Mouse (Mus musculus) cerebellum, adult 2 months (tissue): ENCODE results near the gene Them7. TPM values are rescaled to one million over a fixed set of nuclear protein-coding genes. Genes with fewer than 3 reads are reported as not detected.

Experiments used
- DNase-seq, 2 experiments: peaks; one replicate each; pipeline ENCODE4 v3.0.0; 2021
- H3K27ac ChIP-seq: fragments of 200-500 bp; 2 replicates; pipeline ENCODE4 v1.5.1; 2012; ENCODE audit warnings: low read length, control low read depth, inconsistent platforms; ENCODE audit not compliant: insufficient read depth
- H3K27me3 ChIP-seq: fragments of 200-500 bp; 2 replicates; pipeline ENCODE4 v1.6.1; 2012; ENCODE audit warnings: inconsistent platforms, mild to moderate bottlenecking, low read length, moderate library complexity; ENCODE audit not compliant: control insufficient read depth, insufficient read depth
- H3K4me1 ChIP-seq: fragments of 200-500 bp; 2 replicates; pipeline ENCODE4 v1.6.1; 2011; ENCODE audit warnings: low read length; ENCODE audit not compliant: control insufficient read depth, insufficient read depth
- H3K4me3 ChIP-seq: fragments of 200-500 bp; replicated peaks from 2 replicates; pipeline ENCODE3; 2011; ENCODE audit warnings: mild to moderate bottlenecking, low read depth, low read length, control low read depth; ENCODE audit not compliant: insufficient read depth
- CTCF ChIP-seq: fragments of 200-500 bp; IDR thresholded peaks from 2 replicates; pipeline ENCODE4 v1.5.1; 2011; ENCODE audit warnings: low read depth, mild to moderate bottlenecking, control low read depth, low read length, moderate library complexity, borderline replicate concordance; ENCODE audit not compliant: insufficient read depth
- POLR2A ChIP-seq: fragments of 200-500 bp; IDR thresholded peaks from 2 replicates; pipeline ENCODE4 v1.6.1; 2011; ENCODE audit warnings: low read length, control low read depth, borderline replicate concordance; ENCODE audit not compliant: insufficient read depth
- WGBS: fragments of 180-500 bp; shearing (Covaris S2); methylation state at CpG from one replicate; pipeline ENCODE4 v1.1.7; 2018; 5-methylcytosine and 5-hydroxymethylcytosine counted together
- polyA plus RNA-seq: library from polyadenylated mRNA; depleted of rRNA; stranded (reverse); fragments of >200 nt; gene quantifications from 2 replicates; pipeline ENCODE4 v1.2.3, GENCODE M21; 2012

Them7 gene
- polyA plus RNA-seq, 1 experiment, result 0.18 TPM

DNA sequence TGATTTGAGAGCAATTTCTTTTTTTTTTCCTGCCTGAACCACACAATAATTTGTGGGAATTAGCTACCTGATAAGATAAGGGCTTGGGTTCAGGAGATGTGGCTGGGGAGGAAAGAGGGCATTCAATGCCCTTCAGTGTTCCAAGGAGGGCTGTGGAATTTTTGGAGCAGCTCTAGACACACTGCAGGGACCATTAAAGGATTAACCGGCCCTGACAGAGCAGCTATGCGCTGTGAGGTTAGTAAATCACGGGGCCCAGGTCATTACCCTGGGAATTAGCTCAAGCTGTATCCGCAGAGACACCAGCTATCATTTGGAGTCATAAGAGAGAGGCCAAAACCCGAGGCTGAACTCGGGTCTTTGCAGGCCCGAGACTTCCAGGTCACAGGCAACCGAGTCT, 24.0 kb upstream of the Them7 start:
- WGBS, result 52% methylated on average over 8 of the region's 8 CpGs
- no peak overlapping the region for H3K27ac ChIP-seq
- no peaks in the 10 kb centered on the region for H3K4me1 ChIP-seq
- no peaks in the 10 kb centered on the region for H3K27me3 ChIP-seq
- TF ChIP-seq CTCF, result no peak
- DNase-seq, result no peak
- H3K4me3 ChIP-seq, result no peak overlapping the region

DNA sequence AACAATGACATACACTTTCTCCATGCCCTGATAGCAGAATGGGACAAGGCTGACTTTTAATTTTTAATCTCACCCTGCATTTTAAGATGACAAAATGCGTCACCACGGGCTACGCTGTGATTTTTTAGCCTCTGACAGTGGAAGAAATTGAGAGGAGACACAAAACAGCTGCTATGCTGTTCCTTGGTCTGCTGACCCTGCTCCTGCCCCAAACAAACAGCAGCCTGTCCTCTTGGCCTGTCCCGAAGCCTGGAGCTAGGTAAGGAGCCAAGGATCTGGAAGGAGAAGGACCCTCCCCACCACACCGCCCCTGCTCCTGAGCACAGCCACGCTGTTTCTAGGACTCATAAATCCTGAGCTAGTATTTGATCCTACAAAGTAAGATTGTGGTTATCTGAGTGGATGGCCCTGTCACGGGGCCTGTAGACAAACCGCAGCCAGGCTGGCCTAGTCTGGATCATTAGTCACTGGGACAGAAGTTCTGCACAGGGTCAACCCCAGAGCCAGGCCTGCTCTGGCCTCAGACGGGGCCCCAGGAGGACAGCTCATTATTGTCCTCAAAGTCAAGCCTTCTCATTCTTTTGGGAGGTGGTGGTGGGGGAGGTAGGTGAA, 17.5 kb upstream of the Them7 start:
- DNase-seq, result no peak
- no peak for TF ChIP-seq POLR2A
- no peak for TF ChIP-seq CTCF
- Histone ChIP-seq H3K27ac (no peak overlapping the region), H3K4me3 (no peak overlapping the region), H3K27me3 (no peaks in the 10 kb centered on the region), H3K4me1 (no peaks in the 10 kb centered on the region)
- 85% methylated on average over 9 of the region's 9 CpGs for WGBS

DNA sequence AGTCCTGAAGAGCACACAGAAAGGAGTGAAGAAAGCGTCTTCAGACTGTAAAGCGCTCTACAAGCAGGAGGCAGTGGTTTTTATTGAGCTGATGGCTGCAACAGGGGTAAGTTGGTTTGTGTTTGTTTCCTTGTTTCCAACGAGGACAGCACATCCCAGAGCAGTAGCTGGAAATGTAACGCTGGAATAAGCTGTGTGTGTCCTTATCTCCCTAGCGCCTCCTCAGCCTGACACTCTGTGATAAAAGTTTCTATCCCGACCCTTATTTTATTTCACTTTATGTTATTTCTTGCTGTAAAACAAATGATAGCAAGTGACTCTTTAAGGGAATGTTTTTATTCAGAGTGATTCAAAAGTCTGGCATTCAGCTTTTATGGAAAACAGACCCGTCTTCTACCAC, 11.3 kb upstream of the Them7 start:
- Histone ChIP-seq H3K4me3 (no peak overlapping the region), H3K4me1 (no peaks in the 10 kb centered on the region), H3K27ac (no peak overlapping the region), H3K27me3 (no peaks in the 10 kb centered on the region; the same call in 1 of the 2 replicates)
- no peak for DNase-seq
- TF ChIP-seq POLR2A (no peak), CTCF (no peak)
- 74% methylated on average over 7 of the region's 7 CpGs for WGBS

DNA sequence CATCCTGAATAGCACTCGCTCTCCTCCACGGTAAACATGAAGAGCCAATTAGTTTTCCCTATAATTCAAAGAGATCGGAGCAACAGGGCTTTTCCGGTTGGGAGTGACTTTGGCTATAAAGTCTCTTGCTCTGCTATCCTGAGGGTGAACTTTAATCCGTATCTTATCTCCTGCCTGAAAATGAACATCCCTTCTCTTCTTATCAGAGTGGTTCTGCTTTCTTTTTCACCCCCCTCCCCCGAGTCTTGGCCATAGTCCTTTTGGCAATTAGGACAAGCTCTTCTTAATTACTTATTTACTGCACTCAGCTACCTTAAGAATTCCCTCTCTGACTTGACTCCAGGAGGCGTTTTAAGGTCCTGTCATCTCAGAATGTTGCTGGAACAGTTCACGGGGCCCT, 8.2 kb upstream of the Them7 start:
- no peak for DNase-seq
- 79% methylated on average over 8 of the region's 8 CpGs for WGBS
- H3K27me3 ChIP-seq, result no peaks in the 10 kb centered on the region; the same call in 1 of the 2 replicates
- H3K4me3 ChIP-seq, result no peak overlapping the region
- no peaks in the 10 kb centered on the region for H3K4me1 ChIP-seq
- no peak overlapping the region for H3K27ac ChIP-seq
- TF ChIP-seq POLR2A (no peak), CTCF (no peak)

DNA sequence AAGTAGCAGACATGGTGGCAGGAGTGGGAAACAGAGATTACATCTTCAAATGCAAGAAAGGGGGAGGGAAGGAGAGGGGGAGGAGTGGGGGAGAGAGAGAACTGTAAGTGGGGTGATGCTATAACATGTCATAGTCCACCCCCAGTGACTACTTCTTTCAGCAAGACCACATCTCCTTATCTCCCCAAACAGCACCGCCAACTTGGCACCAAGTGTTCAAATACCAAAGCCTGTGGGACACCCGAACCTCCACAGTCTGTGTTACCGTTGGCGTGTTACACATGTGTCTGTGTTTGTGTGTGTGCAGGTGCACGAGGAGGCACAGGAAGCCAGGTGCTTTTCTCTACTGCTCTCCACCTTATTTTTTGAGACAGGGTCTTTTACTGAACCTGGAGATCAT, 4.9 kb upstream of the Them7 start:
- Histone ChIP-seq H3K4me1 (no peaks in the 10 kb centered on the region), H3K27ac (no peak overlapping the region), H3K27me3 (no peaks in the 10 kb centered on the region), H3K4me3 (no peak overlapping the region)
- no peak for DNase-seq
- WGBS, result 85% methylated on average over 5 of the region's 5 CpGs
- TF ChIP-seq POLR2A (no peak), CTCF (no peak)

DNA sequence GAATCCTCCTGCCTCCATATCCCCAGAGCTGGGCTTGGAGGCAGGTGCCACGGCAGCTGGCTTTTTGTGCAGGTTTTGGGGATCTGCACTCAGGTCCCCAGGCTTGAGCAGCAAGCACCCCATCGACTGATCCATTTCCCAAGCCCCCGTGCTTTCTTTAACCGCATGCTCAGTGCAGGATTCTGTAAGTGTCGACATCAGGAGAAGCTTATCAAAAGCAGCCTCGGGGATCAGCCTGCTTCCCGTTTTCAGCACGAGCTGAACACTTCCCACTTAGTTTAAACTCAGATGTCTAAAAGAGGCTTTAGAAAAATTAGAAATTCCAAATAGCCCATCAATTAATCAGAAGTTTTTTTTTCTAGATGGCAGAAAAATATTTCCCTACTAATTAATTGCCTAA, 4.5 kb upstream of the Them7 start:
- H3K27me3 ChIP-seq, result peaks cover 2% of the 10 kb centered on the region; the same call in 1 of the 2 replicates
- TF ChIP-seq CTCF, result no peak
- no peak for TF ChIP-seq POLR2A
- H3K27ac ChIP-seq, result no peak overlapping the region
- no peak overlapping the region for H3K4me3 ChIP-seq
- WGBS, result 76% methylated on average over 8 of the region's 8 CpGs
- no peak for DNase-seq
- H3K4me1 ChIP-seq, result no peaks in the 10 kb centered on the region

DNA sequence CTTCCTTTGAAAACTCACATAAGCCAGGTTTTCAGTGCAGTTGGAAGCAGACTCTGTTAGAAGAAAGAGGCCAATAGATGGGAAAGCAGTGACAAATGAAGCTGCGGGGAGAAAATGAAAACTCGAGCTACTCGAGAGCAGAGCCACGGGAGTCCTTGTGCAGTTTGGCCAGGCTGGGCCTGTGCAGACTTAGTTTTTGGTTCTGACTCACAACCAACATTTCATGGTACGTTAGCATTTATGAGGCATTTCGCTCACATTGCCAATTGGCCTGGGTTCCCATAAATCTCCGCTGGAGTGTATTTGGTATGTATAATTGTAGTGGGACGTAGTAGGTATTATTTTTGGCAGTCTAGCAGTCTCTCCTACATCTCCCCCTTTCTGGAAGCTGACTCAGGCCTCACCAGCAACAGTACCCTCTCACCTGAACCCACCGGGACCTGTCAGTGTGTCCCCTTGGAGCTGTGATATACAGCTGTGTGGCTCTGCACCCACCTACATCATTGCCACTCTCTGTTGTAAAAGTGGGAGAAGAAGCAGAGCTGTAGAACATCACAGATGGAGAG, 3.3 kb upstream of the Them7 start:
- H3K27me3 ChIP-seq, result peaks cover 2% of the 10 kb centered on the region; the same call in 1 of the 2 replicates
- no peak for DNase-seq
- no peaks in the 10 kb centered on the region for H3K4me1 ChIP-seq
- no peak overlapping the region for H3K4me3 ChIP-seq
- H3K27ac ChIP-seq, result no peak overlapping the region
- 22% methylated on average over 9 of the region's 9 CpGs for WGBS
- TF ChIP-seq CTCF, result no peak
- TF ChIP-seq POLR2A, result no peak

DNA sequence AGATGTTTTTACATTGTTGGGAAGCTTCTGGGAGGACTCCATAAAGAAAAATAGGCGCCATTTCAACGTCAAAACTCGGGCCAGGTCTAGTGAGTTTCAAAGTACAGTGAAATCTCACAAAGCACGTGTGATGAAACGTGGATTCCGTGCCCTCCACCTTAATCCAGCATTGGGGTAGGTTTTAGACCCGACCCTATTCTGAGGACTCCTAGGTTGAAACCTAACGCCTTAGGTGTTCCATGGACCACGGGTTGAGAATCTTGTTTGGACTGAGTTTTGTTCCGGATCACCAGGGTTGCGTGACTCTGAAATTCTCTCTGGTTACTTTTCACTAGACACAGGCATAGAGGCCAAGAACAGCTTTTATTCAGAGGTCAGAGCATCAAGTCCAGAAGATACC, 514 bp upstream of the Them7 start:
- H3K4me3 ChIP-seq, result no peak overlapping the region
- no peak for DNase-seq
- H3K4me1 ChIP-seq, result no peaks in the 10 kb centered on the region
- peaks cover 2% of the 10 kb centered on the region; the same call in 1 of the 2 replicates for H3K27me3 ChIP-seq
- TF ChIP-seq POLR2A (no peak), CTCF (no peak)
- H3K27ac ChIP-seq, result no peak overlapping the region
- WGBS, result 91% methylated on average over 11 of the region's 11 CpGs
